Mouse (Mus musculus): ENCODE data around the gene Syne3. TPM values are rescaled to one million over a fixed set of nuclear protein-coding genes. Genes with fewer than 3 reads are reported as not detected.
A peak's percentile ranks its signal among the peaks of the same experiment; 100 is the strongest.

Syne3 gene
- polyA plus RNA-seq, 1 experiment from 2014 or later, result 0.24 TPM

GRCm38 (mm10) chr12:105003715-105004114, 5.9 kb downstream of the Syne3 start:
- Histone ChIP-seq H3K27ac (replicated peaks) (peak overlapping the region; percentile 48; the same call in 1 of the 2 replicates), H3K36me3 (replicated peaks) (no peaks in the 10 kb centered on the region), H3K4me3 (no peak overlapping the region), H3K27me3 (replicated peaks; ENCODE audit: low read depth, poor library complexity, severe bottlenecking) (peaks cover 56% of the 10 kb centered on the region), H3K9me3 (no peaks in the 10 kb centered on the region), H3K4me1 (peaks cover 27% of the 10 kb centered on the region)
- DNase-seq (ENCODE audit: low spot score), result no peak
- 77% methylated on average over 3 of the region's 3 CpGs for whole genome bisulfite sequencing

GRCm38 (mm10) chr12:105003158-105003557, 6.5 kb downstream of the Syne3 start:
- Histone ChIP-seq H3K9me3 (no peaks in the 10 kb centered on the region), H3K4me1 (peaks cover 24% of the 10 kb centered on the region), H3K27me3 (replicated peaks; ENCODE audit: low read depth, poor library complexity, severe bottlenecking) (peaks cover 50% of the 10 kb centered on the region), H3K36me3 (replicated peaks) (no peaks in the 10 kb centered on the region), H3K4me3 (no peak overlapping the region), H3K27ac (replicated peaks) (peak overlapping the region; percentile 48; the same call in 1 of the 2 replicates)
- 59% methylated on average over 9 of the region's 9 CpGs for WGBS
- DNase-seq (ENCODE audit: low spot score), result no peak

- H3K4me1 ChIP-seq, result peaks cover 24% of the 10 kb centered on the region
- no peaks in the 10 kb centered on the region for H3K9me3 ChIP-seq
- WGBS, result 69% methylated on average over 10 of the region's 10 CpGs
- H3K27me3 ChIP-seq (replicated peaks; ENCODE audit: low read depth, poor library complexity, severe bottlenecking), result peaks cover 44% of the 10 kb centered on the region
- no peak overlapping the region for H3K4me3 ChIP-seq
- H3K36me3 ChIP-seq (replicated peaks), result no peaks in the 10 kb centered on the region
- DNase-seq (ENCODE audit: low spot score), result peak; percentile 55
- H3K27ac ChIP-seq (replicated peaks), result 0 out of 2 replicates have a peak overlapping the region, but pooled peaks have one; percentile 48
Measured at GRCm38 (mm10) chr12:105002340-105003132, 7.1 kb downstream of the Syne3 start.

GRCm38 (mm10) chr12:105001317-105001716, 8.3 kb downstream of the Syne3 start:
- H3K4me3 ChIP-seq, result no peak overlapping the region

GRCm38 (mm10) chr12:105000487-105001283, 8.9 kb downstream of the Syne3 start:
- H3K9me3 ChIP-seq, result no peaks in the 10 kb centered on the region
- H3K4me3 ChIP-seq, result no peak overlapping the region
- no peaks in the 10 kb centered on the region for H3K36me3 ChIP-seq (replicated peaks)
- 76% methylated on average over 9 of the region's 9 CpGs for WGBS
- H3K27ac ChIP-seq (replicated peaks), result no peak overlapping the region
- H3K27me3 ChIP-seq (replicated peaks; ENCODE audit: low read depth, poor library complexity, severe bottlenecking), result peaks cover 28% of the 10 kb centered on the region
- DNase-seq (ENCODE audit: low spot score), result no peak
- peaks cover 24% of the 10 kb centered on the region for H3K4me1 ChIP-seq

More at GRCm38 (mm10) chr12:105001317-105001716, 8.3 kb downstream of the Syne3 start:
- Histone ChIP-seq H3K36me3 (replicated peaks) (no peaks in the 10 kb centered on the region), H3K27me3 (replicated peaks; ENCODE audit: low read depth, poor library complexity, severe bottlenecking) (peaks cover 32% of the 10 kb centered on the region), H3K9me3 (no peaks in the 10 kb centered on the region), H3K27ac (replicated peaks) (no peak overlapping the region), H3K4me1 (peaks cover 24% of the 10 kb centered on the region)
- DNase-seq (ENCODE audit: low spot score), result no peak
- 87% methylated on average over 9 of the region's 9 CpGs for WGBS

GRCm38 (mm10) chr12:104999171-104999570, 10.4 kb downstream of the Syne3 start:
- peaks cover 33% of the 10 kb centered on the region for H3K4me1 ChIP-seq
- H3K27ac ChIP-seq (replicated peaks), result peak overlapping the region; percentile 14; the same call in 1 of the 2 replicates
- no peak overlapping the region for H3K4me3 ChIP-seq
- WGBS, result 62% methylated on average over 8 of the region's 8 CpGs
- H3K9me3 ChIP-seq, result no peaks in the 10 kb centered on the region
- H3K27me3 ChIP-seq (replicated peaks; ENCODE audit: low read depth, poor library complexity, severe bottlenecking), result peaks cover 28% of the 10 kb centered on the region
- DNase-seq (ENCODE audit: low spot score), result no peak
- H3K36me3 ChIP-seq (replicated peaks), result no peaks in the 10 kb centered on the region

- no peak overlapping the region for H3K4me3 ChIP-seq
- 73% methylated on average over 6 of the region's 6 CpGs for WGBS
- peaks cover 30% of the 10 kb centered on the region for H3K4me1 ChIP-seq
- H3K36me3 ChIP-seq (replicated peaks), result no peaks in the 10 kb centered on the region
- H3K9me3 ChIP-seq, result no peaks in the 10 kb centered on the region
- no peak overlapping the region for H3K27ac ChIP-seq (replicated peaks)
- peaks cover 23% of the 10 kb centered on the region for H3K27me3 ChIP-seq (replicated peaks; ENCODE audit: low read depth, poor library complexity, severe bottlenecking)
- no peak for DNase-seq (ENCODE audit: low spot score)
Measured at GRCm38 (mm10) chr12:104998541-104998940, 11.1 kb downstream of the Syne3 start.

GRCm38 (mm10) chr12:104997641-104998293, 11.8 kb downstream of the Syne3 start:
- Histone ChIP-seq H3K4me3 (no peak overlapping the region), H3K4me1 (peaks cover 23% of the 10 kb centered on the region), H3K27me3 (replicated peaks; ENCODE audit: low read depth, poor library complexity, severe bottlenecking) (peaks cover 23% of the 10 kb centered on the region), H3K9me3 (no peaks in the 10 kb centered on the region), H3K27ac (replicated peaks) (no peak overlapping the region), H3K36me3 (replicated peaks) (no peaks in the 10 kb centered on the region)
- DNase-seq (ENCODE audit: low spot score), result no peak
- 79% methylated on average over 10 of the region's 10 CpGs for WGBS

- no peak for DNase-seq (ENCODE audit: low spot score)
- H3K36me3 ChIP-seq (replicated peaks), result no peaks in the 10 kb centered on the region
- H3K4me3 ChIP-seq, result no peak overlapping the region
- no peak overlapping the region for H3K27ac ChIP-seq (replicated peaks)
- peaks cover 17% of the 10 kb centered on the region; the same call in 1 of the 2 replicates for H3K4me1 ChIP-seq
- no peaks in the 10 kb centered on the region for H3K9me3 ChIP-seq
- 86% methylated on average over 10 of the region's 10 CpGs for WGBS
- H3K27me3 ChIP-seq (replicated peaks; ENCODE audit: low read depth, poor library complexity, severe bottlenecking), result peaks cover 23% of the 10 kb centered on the region
Measured at GRCm38 (mm10) chr12:104997159-104997558, 12.4 kb downstream of the Syne3 start.

GRCm38 (mm10) chr12:104996012-104996728, 13.4 kb downstream of the Syne3 start:
- Histone ChIP-seq H3K27me3 (replicated peaks; ENCODE audit: low read depth, poor library complexity, severe bottlenecking) (peaks cover 22% of the 10 kb centered on the region), H3K27ac (replicated peaks) (no peak overlapping the region), H3K4me1 (peaks cover 12% of the 10 kb centered on the region; the same call in 1 of the 2 replicates), H3K4me3 (no peak overlapping the region), H3K36me3 (replicated peaks) (no peaks in the 10 kb centered on the region), H3K9me3 (no peaks in the 10 kb centered on the region)
- DNase-seq (ENCODE audit: low spot score), result no peak
- WGBS, result 86% methylated on average over 9 of the region's 9 CpGs

GRCm38 (mm10) chr12:104995259-104995876, 14.2 kb downstream of the Syne3 start:
- Histone ChIP-seq H3K4me3 (no peak overlapping the region), H3K27ac (replicated peaks) (0 out of 2 replicates have a peak overlapping the region, but pooled peaks have one; percentile 4), H3K27me3 (replicated peaks; ENCODE audit: low read depth, poor library complexity, severe bottlenecking) (peaks cover 15% of the 10 kb centered on the region; the same call in 1 of the 2 replicates), H3K4me1 (peaks cover 12% of the 10 kb centered on the region; the same call in 1 of the 2 replicates), H3K36me3 (replicated peaks) (no peaks in the 10 kb centered on the region), H3K9me3 (no peaks in the 10 kb centered on the region)
- 86% methylated on average over 12 of the region's 12 CpGs for WGBS
- DNase-seq (ENCODE audit: low spot score), result no peak
